Mouse (Mus musculus): ENCODE results near the gene Gm20388. TPM values are rescaled to one million over a fixed set of nuclear protein-coding genes. Genes with fewer than 3 reads are reported as not detected.

The Gm20388 gene
- polyA plus RNA-seq, 2 experiments: 8.5 TPM; not detected in 1

- Histone ChIP-seq H3K9me3 (ENCODE audit: control insufficient read depth, low read length) (no peaks in the 10 kb centered on the region), H3K4me2 (ENCODE audit: low read depth) (no peak overlapping the region), H3K27ac (no peak overlapping the region), H3K36me3 (replicated peaks; ENCODE audit: control insufficient read depth, insufficient read depth, low read depth) (no peaks in the 10 kb centered on the region), H3K4me3 (ENCODE audit: insufficient read depth in 1 of 2, low read depth in 2 of 2, low read length in 2 of 2) (no peak overlapping the region), H3K9ac (replicated peaks) (no peak overlapping the region), H3K27me3 (ENCODE audit: control insufficient read depth, insufficient read depth, low read length) (no peaks in the 10 kb centered on the region), H3K4me1 (replicated peaks; ENCODE audit: control insufficient read depth in 2 of 2, insufficient read depth in 2 of 2, low read length in 1 of 2) (no peaks in the 10 kb centered on the region)
- DNase-seq (ENCODE audit: low read depth in 3 of 3, low spot score in 3 of 3): no peak
- 55% methylated on average over 7 of the region's 7 CpGs for WGBS (ENCODE audit: insufficient replicate concordance)
- ATAC-seq (ENCODE audit: insufficient read depth): no peak
- TF ChIP-seq CTCF (IDR thresholded peaks at IDR 0.05; ENCODE audit: low read depth) (no peak), EP300 (IDR thresholded peaks at IDR 0.05; ENCODE audit: low read depth) (no peak)
Observed at GRCm38 (mm10) chr8:121931571-121931970, 2020.9 kb downstream of the Gm20388 start.

DNA sequence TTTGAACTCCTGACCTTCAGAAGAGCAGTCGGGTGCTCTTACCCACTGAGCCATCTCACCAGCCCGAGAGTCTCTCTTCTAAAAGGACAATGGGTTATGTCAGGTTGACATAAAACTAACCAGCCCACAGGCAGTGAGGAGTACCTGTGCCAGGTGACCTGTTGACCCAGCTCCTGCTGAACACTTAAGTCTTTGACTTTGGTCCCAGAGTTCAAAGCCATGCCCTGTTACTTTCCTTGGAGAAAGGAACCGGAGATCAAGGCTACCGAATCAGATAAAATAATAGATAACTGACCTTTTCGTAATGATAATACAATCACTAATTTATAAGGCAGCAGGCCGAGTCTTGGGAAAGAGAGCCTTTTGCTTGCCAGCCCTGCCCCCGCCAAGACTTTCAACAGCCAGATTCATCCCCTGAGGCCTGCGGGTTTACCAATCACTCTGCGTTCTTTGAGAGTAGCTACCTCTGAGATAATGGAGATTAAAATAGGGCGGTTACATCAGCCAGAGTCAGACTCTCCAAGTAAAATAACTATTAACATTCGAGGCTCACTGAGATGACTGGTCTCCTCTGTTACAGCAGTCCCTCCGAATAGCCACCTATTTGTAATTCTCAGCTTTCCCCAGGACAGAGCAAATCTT is 2021.5 kb downstream of the Gm20388 start:
- H3K9ac ChIP-seq (replicated peaks): no peak overlapping the region
- no peaks in the 10 kb centered on the region for H3K9me3 ChIP-seq (ENCODE audit: control insufficient read depth, low read length)
- no peak for TF ChIP-seq CTCF (IDR thresholded peaks at IDR 0.05; ENCODE audit: low read depth)
- no peaks in the 10 kb centered on the region for H3K4me1 ChIP-seq (replicated peaks; ENCODE audit: control insufficient read depth in 2 of 2, insufficient read depth in 2 of 2, low read length in 1 of 2)
- no peaks in the 10 kb centered on the region for H3K27me3 ChIP-seq (ENCODE audit: control insufficient read depth, insufficient read depth, low read length)
- H3K4me2 ChIP-seq (ENCODE audit: low read depth): no peak overlapping the region
- no peak overlapping the region for H3K4me3 ChIP-seq (ENCODE audit: insufficient read depth in 1 of 2, low read depth in 2 of 2, low read length in 2 of 2)
- 64% methylated on average over 12 of the region's 12 CpGs for WGBS (ENCODE audit: insufficient replicate concordance)
- no peaks in the 10 kb centered on the region for H3K36me3 ChIP-seq (replicated peaks; ENCODE audit: control insufficient read depth, insufficient read depth, low read depth)
- no peak overlapping the region for H3K27ac ChIP-seq
- ATAC-seq (ENCODE audit: insufficient read depth): no peak
- DNase-seq (ENCODE audit: low read depth in 3 of 3, low spot score in 3 of 3): no peak

DNA sequence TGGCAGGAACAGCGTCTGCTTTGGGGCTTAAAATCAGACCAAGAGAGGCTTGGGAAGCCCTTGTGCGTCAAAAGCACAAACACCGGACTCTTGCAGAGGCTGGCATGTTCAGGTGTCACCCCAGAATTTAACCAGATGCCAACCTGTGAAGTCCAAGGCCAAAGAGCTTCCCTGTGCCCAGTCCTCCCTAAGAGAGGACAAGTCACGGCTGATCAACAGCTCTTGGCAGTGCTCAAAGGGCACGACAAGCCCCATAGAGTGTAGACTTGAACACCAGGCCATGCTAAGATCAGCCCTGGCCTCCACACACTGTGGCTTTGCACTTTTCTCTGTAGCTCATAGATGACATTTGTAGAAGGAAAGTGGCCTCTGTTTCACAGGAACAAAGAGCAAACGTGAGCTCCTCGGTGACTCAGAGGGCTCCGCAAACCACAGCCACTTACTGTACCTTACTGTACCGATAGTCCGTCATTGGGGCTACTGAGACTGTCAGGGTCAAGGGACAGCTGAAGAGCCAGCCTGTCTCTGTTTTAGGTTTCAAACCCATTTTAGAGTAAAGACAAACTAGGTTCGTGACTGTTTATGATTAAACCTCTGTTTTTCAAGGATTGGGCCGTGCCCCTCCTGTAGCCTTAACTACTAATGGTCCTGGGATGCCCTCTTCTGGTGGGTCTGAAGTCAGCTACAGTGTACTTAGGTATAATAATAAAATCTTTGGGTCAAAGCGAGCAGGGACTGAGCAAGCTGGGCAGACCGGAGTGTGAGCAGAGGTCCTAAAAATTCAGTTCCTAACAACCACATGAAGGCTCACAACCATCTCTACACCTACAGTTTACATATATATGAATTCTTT is 2022.3 kb downstream of the Gm20388 start:
- Histone ChIP-seq H3K4me2 (ENCODE audit: low read depth) (no peak overlapping the region), H3K36me3 (replicated peaks; ENCODE audit: control insufficient read depth, insufficient read depth, low read depth) (no peaks in the 10 kb centered on the region), H3K27ac (no peak overlapping the region), H3K9ac (replicated peaks) (no peak overlapping the region), H3K27me3 (ENCODE audit: control insufficient read depth, insufficient read depth, low read length) (no peaks in the 10 kb centered on the region), H3K4me1 (replicated peaks; ENCODE audit: control insufficient read depth in 2 of 2, insufficient read depth in 2 of 2, low read length in 1 of 2) (no peaks in the 10 kb centered on the region), H3K9me3 (ENCODE audit: control insufficient read depth, low read length) (no peaks in the 10 kb centered on the region), H3K4me3 (ENCODE audit: insufficient read depth in 1 of 2, low read depth in 2 of 2, low read length in 2 of 2) (no peak overlapping the region)
- 68% methylated on average over 14 of the region's 14 CpGs for WGBS (ENCODE audit: insufficient replicate concordance)
- DNase-seq (ENCODE audit: low read depth in 3 of 3, low spot score in 3 of 3) (no peak), ATAC-seq (ENCODE audit: insufficient read depth) (no peak)
- TF ChIP-seq EP300 (IDR thresholded peaks at IDR 0.05; ENCODE audit: low read depth): no peak
- peak; percentile 34; the same call in 1 of the 2 replicates for TF ChIP-seq CTCF (IDR thresholded peaks at IDR 0.05; ENCODE audit: low read depth)

GRCm38 (mm10) chr8:121934506-121934905 is 2023.9 kb downstream of the Gm20388 start:
- no peaks in the 10 kb centered on the region; a peak in 1 of 4 replicates for H3K4me1 ChIP-seq (replicated peaks; ENCODE audit: control insufficient read depth in 2 of 2, insufficient read depth in 2 of 2, low read length in 1 of 2)

GRCm38 (mm10) chr8:121934923-121935322 is 2024.3 kb downstream of the Gm20388 start:
- no peak overlapping the region for H3K4me3 ChIP-seq (ENCODE audit: insufficient read depth in 1 of 2, low read depth in 2 of 2, low read length in 2 of 2)
- no peak overlapping the region for H3K4me2 ChIP-seq (ENCODE audit: low read depth)
- H3K27me3 ChIP-seq (ENCODE audit: control insufficient read depth, insufficient read depth, low read length): no peaks in the 10 kb centered on the region
- no peak for TF ChIP-seq EP300 (IDR thresholded peaks at IDR 0.05; ENCODE audit: low read depth)
- TF ChIP-seq CTCF (IDR thresholded peaks at IDR 0.05; ENCODE audit: low read depth): no peak
- DNase-seq (ENCODE audit: low read depth in 3 of 3, low spot score in 3 of 3) (no peak), ATAC-seq (ENCODE audit: insufficient read depth) (no peak)
- H3K9me3 ChIP-seq (ENCODE audit: control insufficient read depth, low read length): no peaks in the 10 kb centered on the region
- H3K27ac ChIP-seq: no peak overlapping the region
- no peaks in the 10 kb centered on the region; a peak in 1 of 4 replicates for H3K4me1 ChIP-seq (replicated peaks; ENCODE audit: control insufficient read depth in 2 of 2, insufficient read depth in 2 of 2, low read length in 1 of 2)
- H3K36me3 ChIP-seq (replicated peaks; ENCODE audit: control insufficient read depth, insufficient read depth, low read depth): no peaks in the 10 kb centered on the region
- H3K9ac ChIP-seq (replicated peaks): no peak overlapping the region

More at GRCm38 (mm10) chr8:121934506-121934905, 2023.9 kb downstream of the Gm20388 start:
- no peak for ATAC-seq (ENCODE audit: insufficient read depth)
- no peak overlapping the region for H3K9ac ChIP-seq (replicated peaks)
- H3K4me2 ChIP-seq (ENCODE audit: low read depth): no peak overlapping the region
- peak; percentile 68 for TF ChIP-seq CTCF (IDR thresholded peaks at IDR 0.05; ENCODE audit: low read depth)
- TF ChIP-seq EP300 (IDR thresholded peaks at IDR 0.05; ENCODE audit: low read depth): no peak
- no peak for DNase-seq (ENCODE audit: low read depth in 3 of 3, low spot score in 3 of 3)
- H3K27me3 ChIP-seq (ENCODE audit: control insufficient read depth, insufficient read depth, low read length): no peaks in the 10 kb centered on the region
- H3K4me3 ChIP-seq (ENCODE audit: insufficient read depth in 1 of 2, low read depth in 2 of 2, low read length in 2 of 2): no peak overlapping the region
- H3K36me3 ChIP-seq (replicated peaks; ENCODE audit: control insufficient read depth, insufficient read depth, low read depth): no peaks in the 10 kb centered on the region
- WGBS (ENCODE audit: insufficient replicate concordance): 26% methylated on average over 4 of the region's 4 CpGs
- no peaks in the 10 kb centered on the region for H3K9me3 ChIP-seq (ENCODE audit: control insufficient read depth, low read length)
- no peak overlapping the region for H3K27ac ChIP-seq

Data from liver, embryonic 14.5 days (tissue).